Mouse (Mus musculus) limb, embryonic 15.5 days (tissue): ENCODE measurements at regions not wholly inside any gene's neighbourhood (a gene's known extent, or its start where the extent isn't known, plus 50 kb on each side); places are given as distances from the start of the nearest gene placed in this dataset.

Source experiments
- ATAC-seq: fragments of 200-750 bp; cut with Nextera tagmentation; 2 replicates; pipeline ENCODE4 v1.8.0; 2017; ENCODE audit warnings: low read depth, moderate TSS enrichment; ENCODE audit not compliant: insufficient number of reproducible peaks, low FRiP score, low TSS enrichment
- H3K27ac ChIP-seq: fragments of 300-500 bp; sonication (generic); 2 replicates; pipeline ENCODE4 v1.5.1; 2015; ENCODE audit warnings: moderate library complexity, mild to moderate bottlenecking, inconsistent platforms
- H3K27me3 ChIP-seq: fragments of 300-500 bp; sonication (generic); 2 replicates; pipeline ENCODE4 v1.6.1; 2015; ENCODE audit warnings: inconsistent platforms
- H3K36me3 ChIP-seq: fragments of 300-500 bp; sonication (generic); 2 replicates; pipeline ENCODE4 v1.6.1; 2015; ENCODE audit warnings: inconsistent platforms
- H3K4me1 ChIP-seq: fragments of 300-500 bp; sonication (generic); 2 replicates; pipeline ENCODE4 v1.6.1; 2015; ENCODE audit warnings: inconsistent platforms
- H3K4me2 ChIP-seq: fragments of 300-500 bp; sonication (generic); 2 replicates; pipeline ENCODE4 v1.6.1; 2015; ENCODE audit warnings: mild to moderate bottlenecking, inconsistent platforms
- H3K4me3 ChIP-seq: fragments of 300-500 bp; sonication (generic); 2 replicates; pipeline ENCODE4 v1.5.1; 2015; ENCODE audit warnings: mild to moderate bottlenecking, inconsistent platforms
- H3K9ac ChIP-seq: fragments of 300-500 bp; sonication (generic); 2 replicates; pipeline ENCODE4 v1.6.1; 2015; ENCODE audit warnings: inconsistent platforms
- H3K9me3 ChIP-seq: fragments of 300-500 bp; sonication (generic); 2 replicates; pipeline ENCODE4 v1.6.1; 2016; ENCODE audit warnings: inconsistent platforms
- WGBS: fragments of 180-500 bp; shearing (Covaris S2); methylation state at CpG from one replicate; pipeline ENCODE4 v1.1.7; 2015; 5-methylcytosine and 5-hydroxymethylcytosine counted together

- Histone ChIP-seq H3K4me1 (no peaks in the 10 kb centered on the region), H3K4me2 (no peak overlapping the region), H3K4me3 (no peak overlapping the region), H3K9me3 (no peaks in the 10 kb centered on the region), H3K27ac (no peak overlapping the region), H3K36me3 (no peaks in the 10 kb centered on the region), H3K9ac (no peak overlapping the region), H3K27me3 (no peaks in the 10 kb centered on the region)
- WGBS = 43% methylated on average over 2 of the region's 2 CpGs
- ATAC-seq = no peak
Observed at GRCm38 (mm10) chr11:111282283-111282682, 216.3 kb downstream of the Kcnj2 start.

DNA sequence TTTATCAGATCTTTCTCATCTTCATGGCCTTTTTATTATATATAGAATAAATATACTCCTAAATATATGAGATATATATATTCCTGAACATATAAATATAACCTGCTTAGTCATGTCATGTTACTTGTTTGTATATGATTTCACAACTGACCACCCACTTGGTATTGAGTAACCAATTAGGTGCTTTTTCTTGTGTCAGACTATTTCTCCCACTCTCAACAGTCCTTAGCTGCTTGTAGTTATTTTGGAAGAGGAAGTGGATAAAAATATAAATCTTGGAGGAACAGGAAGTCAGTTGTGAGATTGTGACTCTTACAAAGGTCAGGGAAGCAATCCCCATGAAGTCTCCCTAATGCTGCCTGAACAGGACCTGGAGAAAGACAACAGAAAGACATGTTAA is 224.6 kb downstream of the Kcnj2 start:
- no peak overlapping the region for H3K9ac ChIP-seq
- no peaks in the 10 kb centered on the region for H3K9me3 ChIP-seq
- no peaks in the 10 kb centered on the region for H3K27me3 ChIP-seq
- no peak overlapping the region for H3K4me2 ChIP-seq
- H3K27ac ChIP-seq = no peak overlapping the region
- ATAC-seq = no peak
- H3K36me3 ChIP-seq = no peaks in the 10 kb centered on the region
- H3K4me3 ChIP-seq = no peak overlapping the region
- H3K4me1 ChIP-seq = no peaks in the 10 kb centered on the region

- WGBS = 35% methylated on average over 9 of the region's 9 CpGs
- no peaks in the 10 kb centered on the region for H3K36me3 ChIP-seq
- H3K4me2 ChIP-seq = no peak overlapping the region
- H3K9me3 ChIP-seq = no peaks in the 10 kb centered on the region
- H3K4me3 ChIP-seq = no peak overlapping the region
- no peaks in the 10 kb centered on the region for H3K27me3 ChIP-seq
- no peak overlapping the region for H3K9ac ChIP-seq
- ATAC-seq = no peak
- H3K27ac ChIP-seq = no peak overlapping the region
- 0 out of 2 replicates have a peak, but pooled peaks cover 3% of the 10 kb centered on the region for H3K4me1 ChIP-seq
Observed at GRCm38 (mm10) chr11:111296309-111296721, 230.4 kb downstream of the Kcnj2 start.

GRCm38 (mm10) chr11:111312802-111313201 is 246.8 kb downstream of the Kcnj2 start:
- 35% methylated on average over 3 of the region's 3 CpGs for WGBS
- no peak overlapping the region for H3K4me2 ChIP-seq
- H3K27ac ChIP-seq = no peak overlapping the region
- ATAC-seq = no peak
- H3K36me3 ChIP-seq = no peaks in the 10 kb centered on the region
- H3K27me3 ChIP-seq = no peaks in the 10 kb centered on the region
- no peak overlapping the region for H3K9ac ChIP-seq
- no peaks in the 10 kb centered on the region for H3K4me1 ChIP-seq
- H3K4me3 ChIP-seq = no peak overlapping the region
- H3K9me3 ChIP-seq = no peaks in the 10 kb centered on the region

- Histone ChIP-seq H3K4me3 (no peak overlapping the region), H3K4me1 (no peaks in the 10 kb centered on the region), H3K36me3 (no peaks in the 10 kb centered on the region), H3K4me2 (no peak overlapping the region), H3K27me3 (no peaks in the 10 kb centered on the region), H3K27ac (no peak overlapping the region), H3K9me3 (no peaks in the 10 kb centered on the region), H3K9ac (no peak overlapping the region)
- ATAC-seq = no peak
- 60% methylated on average over 3 of the region's 3 CpGs for WGBS
Observed at GRCm38 (mm10) chr11:111313566-111313965, 247.6 kb downstream of the Kcnj2 start.

- no peak overlapping the region for H3K4me3 ChIP-seq
- H3K4me2 ChIP-seq = no peak overlapping the region
- H3K9ac ChIP-seq = no peak overlapping the region
- H3K9me3 ChIP-seq = no peaks in the 10 kb centered on the region
- 39% methylated on average over 5 of the region's 5 CpGs for WGBS
- no peaks in the 10 kb centered on the region for H3K27me3 ChIP-seq
- no peak overlapping the region for H3K27ac ChIP-seq
- H3K4me1 ChIP-seq = no peaks in the 10 kb centered on the region
- no peaks in the 10 kb centered on the region for H3K36me3 ChIP-seq
- ATAC-seq = no peak
Observed at GRCm38 (mm10) chr11:111321576-111321975, 255.6 kb downstream of the Kcnj2 start.

DNA sequence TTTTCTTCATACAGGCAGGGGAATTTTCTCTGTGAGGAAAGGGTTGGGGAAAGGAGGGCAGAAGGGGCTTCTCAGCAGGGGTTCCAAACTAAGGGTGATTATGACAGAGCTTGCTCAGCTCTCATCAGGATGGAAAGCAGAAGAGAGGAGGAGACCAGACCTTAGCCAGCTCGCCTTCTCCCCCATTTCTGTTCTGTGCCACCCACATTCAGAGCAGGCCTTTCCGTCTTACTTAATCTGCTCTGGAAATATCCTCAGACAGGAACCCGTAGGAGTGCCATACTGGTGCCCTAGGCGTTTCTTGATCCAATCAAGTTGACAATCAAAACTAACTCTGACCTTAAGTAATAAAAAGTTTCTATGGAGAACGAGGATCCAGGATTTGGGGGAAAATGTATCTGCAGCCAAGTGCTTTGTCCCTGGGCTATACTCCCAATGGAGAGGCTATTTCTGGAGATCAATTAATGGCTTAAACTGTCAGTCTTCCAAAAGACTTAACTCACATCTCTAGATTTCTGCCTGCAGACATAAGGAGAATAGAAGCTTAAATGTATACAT is 258.6 kb downstream of the Kcnj2 start:
- no peak overlapping the region for H3K4me3 ChIP-seq
- no peak overlapping the region for H3K9ac ChIP-seq
- no peaks in the 10 kb centered on the region for H3K36me3 ChIP-seq
- no peak overlapping the region for H3K4me2 ChIP-seq
- no peak overlapping the region for H3K27ac ChIP-seq
- no peaks in the 10 kb centered on the region for H3K4me1 ChIP-seq
- no peaks in the 10 kb centered on the region for H3K9me3 ChIP-seq
- 71% methylated on average over 5 of the region's 5 CpGs for WGBS
- H3K27me3 ChIP-seq = no peaks in the 10 kb centered on the region
- ATAC-seq = no peak

DNA sequence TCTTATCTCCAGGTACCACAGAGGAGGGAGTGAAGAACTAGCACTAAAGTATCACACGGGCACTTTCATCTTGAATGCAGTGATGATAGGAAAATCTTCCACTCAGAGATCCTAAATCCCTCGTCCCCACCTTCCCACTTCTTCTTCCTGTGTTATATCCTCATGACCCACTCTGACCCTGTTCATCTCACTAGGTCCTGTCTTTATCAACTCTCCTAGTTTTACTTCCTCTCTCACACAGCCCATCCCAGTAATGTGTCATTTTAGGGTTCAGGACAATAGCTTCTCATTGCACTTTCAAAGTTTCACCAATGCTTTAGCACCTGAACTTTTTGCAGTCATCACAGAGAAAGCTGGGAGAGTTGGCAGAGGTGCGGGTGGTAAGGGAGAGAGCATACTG is 261.0 kb downstream of the Kcnj2 start:
- Histone ChIP-seq H3K9me3 (no peaks in the 10 kb centered on the region), H3K27ac (no peak overlapping the region), H3K36me3 (no peaks in the 10 kb centered on the region), H3K4me1 (no peaks in the 10 kb centered on the region), H3K9ac (no peak overlapping the region), H3K4me2 (no peak overlapping the region), H3K27me3 (no peaks in the 10 kb centered on the region), H3K4me3 (no peak overlapping the region)
- WGBS = 82% methylated on average over 3 of the region's 3 CpGs
- ATAC-seq = no peak

DNA sequence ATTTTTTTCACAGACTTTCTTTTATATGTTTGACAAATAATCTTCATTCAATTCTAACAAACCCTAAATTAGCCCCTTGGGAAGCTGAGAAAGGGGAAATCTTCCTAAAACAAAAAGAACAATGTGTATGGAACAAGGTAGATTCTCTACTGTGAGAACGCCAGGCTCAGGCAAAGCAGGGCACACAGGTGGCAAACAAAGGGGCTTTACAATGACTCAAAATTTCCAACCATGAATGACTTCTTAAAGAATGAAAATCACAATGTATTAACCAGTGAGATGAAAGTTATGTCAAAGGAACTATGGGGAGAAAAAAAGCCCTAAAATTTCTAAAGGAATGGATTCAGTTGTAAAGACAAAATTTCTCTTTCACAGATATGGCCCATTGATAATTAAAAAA is 262.3 kb downstream of the Kcnj2 start:
- no peak overlapping the region for H3K27ac ChIP-seq
- H3K9me3 ChIP-seq = no peaks in the 10 kb centered on the region
- H3K4me2 ChIP-seq = no peak overlapping the region
- H3K27me3 ChIP-seq = no peaks in the 10 kb centered on the region
- H3K4me3 ChIP-seq = no peak overlapping the region
- H3K9ac ChIP-seq = no peak overlapping the region
- H3K4me1 ChIP-seq = no peaks in the 10 kb centered on the region
- no peaks in the 10 kb centered on the region for H3K36me3 ChIP-seq
- 57% methylated on average over 1 of the region's 1 CpGs for WGBS
- ATAC-seq = no peak

GRCm38 (mm10) chr11:111331592-111331991 is 265.6 kb downstream of the Kcnj2 start:
- H3K4me1 ChIP-seq = no peaks in the 10 kb centered on the region
- no peak for ATAC-seq

DNA sequence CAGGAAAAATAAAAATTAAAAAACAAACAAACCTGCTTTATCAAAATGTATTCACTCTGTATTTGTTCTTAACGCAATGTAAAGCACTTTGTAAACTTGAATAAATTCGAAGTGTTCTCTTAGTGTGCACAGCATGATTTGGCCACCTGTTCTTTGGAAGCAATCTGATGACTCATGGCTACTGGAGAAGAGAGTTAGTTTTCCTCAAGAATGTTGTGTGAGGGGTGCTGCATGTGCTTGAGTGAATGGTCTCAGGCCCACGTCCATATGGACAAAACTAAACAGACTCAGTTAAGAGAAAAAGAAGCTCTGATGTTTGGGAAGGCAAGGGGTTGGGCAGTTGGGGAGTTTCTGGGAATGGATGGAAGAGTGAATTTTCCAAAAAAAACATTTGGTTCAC is 267.1 kb downstream of the Kcnj2 start:
- 74% methylated on average over 3 of the region's 3 CpGs for WGBS
- Histone ChIP-seq H3K4me2 (no peak overlapping the region), H3K27me3 (no peaks in the 10 kb centered on the region), H3K9ac (no peak overlapping the region), H3K4me3 (no peak overlapping the region), H3K36me3 (no peaks in the 10 kb centered on the region), H3K4me1 (no peaks in the 10 kb centered on the region), H3K9me3 (no peaks in the 10 kb centered on the region), H3K27ac (no peak overlapping the region)
- no peak for ATAC-seq

More at GRCm38 (mm10) chr11:111331592-111331991, 265.6 kb downstream of the Kcnj2 start:
- Histone ChIP-seq H3K9me3 (no peaks in the 10 kb centered on the region), H3K9ac (no peak overlapping the region), H3K36me3 (no peaks in the 10 kb centered on the region), H3K4me2 (no peak overlapping the region), H3K27me3 (no peaks in the 10 kb centered on the region), H3K27ac (no peak overlapping the region), H3K4me3 (no peak overlapping the region)

GRCm38 (mm10) chr11:111347562-111347961 is 281.6 kb downstream of the Kcnj2 start:
- no peak overlapping the region for H3K27ac ChIP-seq
- H3K9ac ChIP-seq = no peak overlapping the region
- H3K4me2 ChIP-seq = no peak overlapping the region
- H3K4me3 ChIP-seq = no peak overlapping the region
- no peaks in the 10 kb centered on the region for H3K4me1 ChIP-seq
- 68% methylated on average over 1 of the region's 1 CpGs for WGBS
- H3K27me3 ChIP-seq = no peaks in the 10 kb centered on the region
- no peaks in the 10 kb centered on the region for H3K9me3 ChIP-seq
- ATAC-seq = no peak
- no peaks in the 10 kb centered on the region for H3K36me3 ChIP-seq

DNA sequence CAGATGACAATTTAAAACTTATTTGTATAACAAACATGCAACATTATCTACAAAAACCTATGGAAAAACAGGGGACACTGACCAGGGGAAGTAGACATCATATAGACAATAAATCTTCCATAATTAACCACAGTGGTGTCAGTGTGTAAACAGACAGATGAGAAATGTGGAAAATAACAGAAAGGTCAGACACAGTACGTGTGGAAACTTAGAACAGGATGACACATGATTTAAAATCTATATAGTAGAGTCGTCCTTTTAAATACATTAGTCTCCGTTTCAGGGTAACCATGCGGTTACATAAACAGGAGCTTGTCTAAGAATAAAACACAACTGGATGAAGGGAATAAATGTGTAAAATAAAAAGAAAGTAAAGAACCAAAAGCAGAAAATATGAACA is 284.1 kb downstream of the Kcnj2 start:
- Histone ChIP-seq H3K4me3 (no peak overlapping the region), H3K9ac (no peak overlapping the region), H3K4me2 (no peak overlapping the region), H3K9me3 (no peaks in the 10 kb centered on the region), H3K4me1 (no peaks in the 10 kb centered on the region), H3K27ac (no peak overlapping the region), H3K36me3 (no peaks in the 10 kb centered on the region), H3K27me3 (no peaks in the 10 kb centered on the region)
- 68% methylated on average over 4 of the region's 4 CpGs for WGBS
- ATAC-seq = no peak
